Mouse (Mus musculus) adrenal gland, postnatal 25 days (tissue): ENCODE measurements at regions not wholly inside any gene's neighbourhood (a gene's known extent, or its start where the extent isn't known, plus 50 kb on each side); places are given as distances from the start of the nearest gene placed in this dataset.

Source experiments
- DNase-seq: peaks from one replicate; pipeline ENCODE4 v3.0.0; 2021; ENCODE audit warnings: mixed read lengths

GRCm38 (mm10) chr4:64335814-64336213 is 289.0 kb upstream of the Tnc start:
- DNase-seq = no peak

DNA sequence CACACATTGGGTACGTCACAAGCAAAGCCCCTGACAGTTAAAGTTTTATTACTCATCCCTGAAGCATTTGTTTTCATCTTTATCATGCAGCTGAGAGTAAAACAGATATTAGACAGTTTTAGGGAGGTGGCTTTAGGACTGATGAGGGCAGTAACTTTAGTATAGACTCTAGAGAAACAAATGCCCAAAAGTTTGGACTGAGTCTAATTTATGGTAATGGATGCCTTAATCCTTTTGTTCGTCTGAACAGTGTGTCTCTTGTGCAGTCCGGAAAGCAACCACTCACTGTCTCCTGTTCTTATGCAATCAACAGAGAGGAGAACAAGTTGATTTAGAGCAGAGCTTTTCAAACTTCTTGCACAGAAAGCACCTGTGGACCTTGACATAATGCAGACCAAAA is 283.4 kb upstream of the Tnc start:
- no peak for DNase-seq

DNA sequence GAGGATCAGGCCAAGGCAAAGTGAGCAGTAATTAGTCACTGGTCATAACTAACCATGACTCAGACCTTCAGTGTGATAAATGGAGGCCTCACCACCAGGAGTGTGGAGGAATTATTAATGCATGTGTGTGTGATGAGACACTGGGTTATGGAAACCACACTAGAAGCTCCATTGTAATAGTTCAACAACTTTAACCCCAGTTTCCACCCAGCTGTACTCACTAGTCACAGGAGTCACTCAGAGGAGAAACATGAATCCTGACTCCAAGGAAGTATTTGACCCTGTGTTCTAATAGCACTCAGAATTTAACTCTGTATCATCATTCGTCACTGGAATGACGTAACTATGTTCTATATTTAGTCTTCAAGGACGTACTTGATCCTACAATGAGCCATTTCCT is 277.6 kb upstream of the Tnc start:
- DNase-seq = no peak

DNA sequence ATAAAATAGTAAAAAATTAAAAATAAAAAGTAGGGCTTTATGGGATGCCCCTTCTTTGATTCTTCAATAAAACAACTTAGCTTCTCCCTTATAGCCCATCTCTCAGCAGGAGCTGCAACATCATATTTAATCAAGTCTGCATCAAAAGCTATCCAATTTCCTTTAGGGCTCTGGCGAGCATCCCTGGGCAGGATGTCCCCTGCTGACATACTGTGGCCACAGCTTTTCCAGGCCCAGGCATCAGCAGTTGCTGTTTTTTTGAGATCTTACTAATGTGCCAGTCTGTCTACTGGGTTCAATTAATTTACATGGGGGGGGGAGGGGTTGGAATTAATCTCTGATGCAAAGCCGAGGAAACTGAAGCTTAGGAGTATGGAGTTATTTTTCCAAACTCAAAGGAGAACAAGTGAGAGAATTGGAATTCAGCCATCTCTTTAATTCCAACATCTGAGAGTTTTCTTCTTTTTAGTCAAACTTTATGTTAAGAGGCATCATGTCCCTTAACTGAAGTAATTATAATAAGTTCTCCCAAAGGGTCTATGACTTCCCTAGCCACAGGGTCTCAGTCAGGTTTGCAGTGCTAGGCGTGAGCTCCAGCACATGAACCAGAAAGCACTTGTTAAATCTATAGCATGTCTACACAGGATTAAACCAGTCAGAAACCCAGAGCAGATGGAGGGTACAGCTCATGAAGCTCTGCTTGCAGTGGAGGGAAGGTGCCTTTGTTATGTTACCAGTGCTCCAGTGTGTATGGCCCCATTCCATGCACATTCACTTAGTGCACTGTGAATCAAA is 269.9 kb upstream of the Tnc start:
- DNase-seq = no peak

DNA sequence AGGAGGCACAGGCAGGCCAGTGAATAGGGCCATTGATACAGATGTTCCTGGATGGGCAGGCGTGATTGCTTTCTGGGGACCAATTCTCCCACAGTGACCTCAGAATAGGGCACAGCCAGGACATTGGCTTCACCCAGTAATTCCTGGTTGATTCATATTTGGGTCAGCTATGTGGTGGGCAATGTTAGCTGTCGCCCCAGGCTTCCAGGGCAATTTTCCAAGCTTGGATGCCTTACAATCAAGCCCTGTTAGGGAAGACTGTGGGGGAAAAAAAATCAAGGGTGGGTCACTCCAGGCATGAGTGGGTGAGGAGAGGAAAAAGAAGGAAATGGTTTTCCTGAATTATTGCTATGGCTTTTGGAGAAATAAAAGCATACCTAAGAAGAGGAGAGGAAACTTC is 250.1 kb upstream of the Tnc start:
- DNase-seq = no peak

DNA sequence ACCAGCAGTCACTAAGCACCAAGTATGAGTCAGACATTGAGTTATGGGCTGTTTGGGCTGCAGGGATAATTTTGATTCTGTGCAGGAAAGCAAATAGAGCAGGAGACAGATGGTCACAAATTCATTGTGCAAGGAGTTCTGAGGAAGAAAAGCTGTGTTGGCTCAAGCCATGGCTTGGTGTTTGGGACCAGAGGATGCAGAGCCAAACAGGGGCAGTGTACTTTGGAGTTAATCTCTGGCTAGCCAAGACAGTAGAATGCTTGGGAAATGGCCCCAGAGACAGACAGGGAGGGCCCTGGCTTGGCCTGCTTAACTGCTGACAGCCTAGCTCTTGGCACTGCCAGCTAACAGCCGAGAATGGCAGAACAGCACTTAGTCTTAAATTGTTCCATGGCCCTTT is 235.7 kb upstream of the Tnc start:
- DNase-seq = peak; percentile 1

GRCm38 (mm10) chr4:64276980-64277379 is 230.2 kb upstream of the Tnc start:
- no peak for DNase-seq

GRCm38 (mm10) chr4:64274291-64274960 is 227.6 kb upstream of the Tnc start:
- no peak for DNase-seq

- no peak for DNase-seq
These were observed 223.0 kb upstream of the Tnc start for GRCm38 (mm10) chr4:64269846-64270245.

DNA sequence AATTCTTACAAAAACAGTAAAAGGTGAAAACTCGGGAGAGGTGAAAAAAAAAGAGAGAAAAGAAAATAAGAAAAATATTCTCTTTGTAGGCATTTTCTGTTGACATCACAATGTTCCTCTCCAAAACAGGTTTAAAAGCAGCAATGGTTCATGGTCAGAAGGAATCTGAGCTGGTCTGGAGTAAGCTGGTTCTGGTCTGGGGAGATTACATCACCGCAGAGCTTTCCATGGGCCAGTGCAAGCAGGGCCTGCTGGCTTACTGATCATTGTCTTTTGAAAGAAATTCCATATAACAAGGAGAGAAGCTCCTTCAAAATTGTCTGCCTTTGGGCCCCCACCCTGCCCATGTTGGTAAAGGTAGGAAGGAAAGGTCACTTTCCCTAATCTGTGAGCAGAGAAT is 222.3 kb upstream of the Tnc start:
- DNase-seq = no peak

DNA sequence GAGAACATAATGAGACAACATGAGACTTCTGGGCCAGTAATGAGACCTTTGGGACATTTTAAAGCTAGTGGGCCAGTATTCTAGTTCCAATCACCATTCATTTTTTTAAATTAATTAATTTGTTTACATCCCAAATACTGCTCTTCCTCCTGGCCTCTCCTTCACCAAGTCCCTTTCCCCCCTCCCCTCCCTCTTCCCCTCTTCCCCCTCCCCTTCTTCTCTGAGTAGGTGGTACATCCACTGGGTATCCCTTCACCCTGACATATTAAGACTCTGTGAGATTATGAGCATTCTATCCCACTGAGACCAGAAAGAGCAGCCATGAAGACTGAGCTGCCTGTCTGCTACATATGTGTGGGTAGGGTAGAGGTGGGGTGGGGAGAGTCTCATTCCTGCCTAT is 213.7 kb upstream of the Tnc start:
- DNase-seq = no peak

- no peak for DNase-seq
These were observed 213.3 kb upstream of the Tnc start for GRCm38 (mm10) chr4:64260188-64260444.

DNA sequence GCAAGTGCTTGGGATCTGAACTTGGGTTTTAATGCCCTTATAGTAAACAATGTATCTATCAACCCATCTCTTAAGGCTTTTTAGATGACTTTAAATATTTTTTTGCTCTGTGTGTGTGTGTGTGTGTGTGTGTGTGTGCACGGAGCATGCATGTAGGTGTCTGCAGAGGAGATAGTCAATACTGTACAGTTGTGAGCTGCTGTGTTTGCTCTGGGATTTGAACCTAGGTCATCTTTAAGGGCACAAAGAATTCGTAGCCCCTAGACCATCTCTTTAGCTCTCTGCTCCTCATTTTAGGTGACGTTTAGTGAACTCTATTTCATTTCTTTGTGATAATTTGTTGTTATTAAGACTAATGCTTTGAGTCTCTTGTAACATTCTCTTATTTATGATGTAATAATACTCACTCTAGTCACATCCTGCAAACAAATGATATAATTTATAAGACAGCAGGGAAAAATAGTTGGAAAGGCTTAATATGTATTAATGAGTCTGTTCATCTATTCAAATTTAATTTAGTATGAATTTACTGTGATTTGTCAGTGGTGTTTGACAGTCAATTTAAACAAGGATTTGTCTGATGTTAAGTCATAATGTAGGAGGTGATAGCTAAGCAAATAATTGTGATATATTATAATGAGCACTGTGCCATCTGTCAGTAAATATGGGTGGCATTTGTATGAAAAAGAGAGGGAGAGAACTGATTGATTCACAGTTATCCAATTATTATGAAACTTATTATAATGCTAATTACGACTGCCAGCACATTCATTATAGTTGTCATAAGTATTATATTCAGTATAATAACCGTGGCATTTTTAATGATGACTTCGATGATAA is 212.8 kb upstream of the Tnc start:
- no peak for DNase-seq

DNA sequence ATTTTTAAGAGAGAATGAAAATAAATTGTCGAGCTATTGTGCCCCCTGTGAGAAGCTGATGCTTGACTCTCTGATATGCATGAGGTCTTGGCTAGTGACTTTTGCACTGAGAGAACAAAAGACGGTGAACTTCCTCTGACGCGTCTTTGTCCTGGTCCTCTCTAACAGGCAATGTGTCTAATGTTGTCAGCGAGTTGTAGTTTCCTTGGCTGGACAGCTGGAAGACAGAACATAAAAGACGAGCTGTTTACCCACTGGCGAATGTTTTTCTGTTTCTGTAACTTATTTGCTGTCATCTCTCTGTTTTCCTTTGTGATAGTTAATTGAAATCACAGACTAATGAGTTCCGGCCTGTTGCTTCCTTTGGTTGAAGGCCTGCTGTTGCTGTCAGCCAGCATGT is 208.4 kb upstream of the Tnc start:
- DNase-seq = no peak

GRCm38 (mm10) chr4:64250691-64251090 is 203.9 kb upstream of the Tnc start:
- no peak for DNase-seq

DNA sequence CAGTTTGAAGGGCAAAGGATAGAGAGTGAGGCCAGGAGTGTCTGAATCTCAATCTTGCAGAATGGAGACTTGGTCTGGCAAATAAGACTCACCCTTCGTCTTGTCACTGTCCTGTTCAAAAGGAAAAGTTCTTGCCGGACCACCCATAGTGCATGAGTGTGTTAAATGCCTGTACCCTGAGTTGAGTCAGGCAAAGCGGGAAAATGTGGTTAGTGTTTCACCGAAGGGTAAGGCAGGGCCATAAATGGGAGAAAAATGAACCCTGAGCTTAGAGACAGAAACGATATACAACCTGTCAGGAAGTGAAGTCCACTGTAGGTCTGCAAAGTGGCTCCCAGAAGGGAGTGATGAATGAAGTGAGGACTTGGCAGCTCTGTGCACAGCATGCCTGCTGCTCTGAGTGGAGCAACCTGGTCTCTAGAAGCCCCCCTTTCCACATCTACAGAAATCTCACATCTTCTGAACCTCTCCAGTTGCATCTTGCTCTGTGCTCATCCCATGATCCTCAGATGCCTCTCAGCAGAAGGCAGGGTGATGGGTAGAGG is 191.5 kb upstream of the Tnc start:
- no peak for DNase-seq

GRCm38 (mm10) chr4:64235534-64235933 is 188.7 kb upstream of the Tnc start:
- no peak for DNase-seq

- no peak for DNase-seq
These were observed 185.3 kb upstream of the Tnc start for GRCm38 (mm10) chr4:64232159-64232558.

- peak; percentile 11 for DNase-seq
These were observed 181.5 kb upstream of the Tnc start for GRCm38 (mm10) chr4:64228341-64228740.

DNA sequence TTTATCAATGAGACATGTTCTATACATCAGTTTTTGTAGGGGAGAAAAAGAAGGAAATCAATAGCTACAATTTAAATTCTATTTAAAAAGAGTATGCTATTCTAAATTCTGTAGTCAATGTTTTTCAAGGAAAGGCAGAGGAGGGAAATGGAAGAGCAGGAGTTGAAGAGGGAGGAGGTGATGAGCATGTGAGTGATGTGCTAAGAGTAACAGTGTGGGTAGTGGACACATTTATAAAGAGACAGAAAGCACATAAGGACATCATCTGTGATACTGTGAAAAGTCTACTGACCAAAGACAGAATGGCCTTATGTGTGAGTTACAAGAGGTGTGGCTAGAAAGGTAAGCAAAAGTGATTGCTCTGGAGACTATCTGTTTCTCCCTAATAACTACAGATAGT is 179.8 kb upstream of the Tnc start:
- DNase-seq = no peak

DNA sequence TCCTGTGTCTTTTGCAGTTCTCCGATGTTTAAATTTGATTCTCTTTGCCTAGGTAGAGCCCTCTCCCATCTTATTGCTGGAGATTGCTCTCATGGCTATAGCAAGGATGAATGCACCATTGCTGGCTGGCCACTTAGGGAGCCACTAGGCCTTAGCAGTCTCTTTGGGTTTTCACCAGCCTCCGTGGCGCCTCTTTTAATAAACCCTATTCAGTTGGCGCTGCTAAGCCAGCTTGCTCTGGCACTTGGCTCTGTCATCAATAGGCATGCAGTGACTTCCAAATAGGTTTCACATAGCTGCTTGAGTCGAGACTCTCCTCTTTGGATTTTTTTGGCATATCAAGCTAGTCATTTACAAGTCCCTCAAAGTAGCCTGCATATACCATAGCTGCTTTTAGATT is 178.1 kb upstream of the Tnc start:
- DNase-seq = no peak

- DNase-seq = no peak
These were observed 173.0 kb upstream of the Tnc start for GRCm38 (mm10) chr4:64219802-64220201.
